9 mouse cellular contexts compared by ENCODE assay signal in the genomic region with DNA sequence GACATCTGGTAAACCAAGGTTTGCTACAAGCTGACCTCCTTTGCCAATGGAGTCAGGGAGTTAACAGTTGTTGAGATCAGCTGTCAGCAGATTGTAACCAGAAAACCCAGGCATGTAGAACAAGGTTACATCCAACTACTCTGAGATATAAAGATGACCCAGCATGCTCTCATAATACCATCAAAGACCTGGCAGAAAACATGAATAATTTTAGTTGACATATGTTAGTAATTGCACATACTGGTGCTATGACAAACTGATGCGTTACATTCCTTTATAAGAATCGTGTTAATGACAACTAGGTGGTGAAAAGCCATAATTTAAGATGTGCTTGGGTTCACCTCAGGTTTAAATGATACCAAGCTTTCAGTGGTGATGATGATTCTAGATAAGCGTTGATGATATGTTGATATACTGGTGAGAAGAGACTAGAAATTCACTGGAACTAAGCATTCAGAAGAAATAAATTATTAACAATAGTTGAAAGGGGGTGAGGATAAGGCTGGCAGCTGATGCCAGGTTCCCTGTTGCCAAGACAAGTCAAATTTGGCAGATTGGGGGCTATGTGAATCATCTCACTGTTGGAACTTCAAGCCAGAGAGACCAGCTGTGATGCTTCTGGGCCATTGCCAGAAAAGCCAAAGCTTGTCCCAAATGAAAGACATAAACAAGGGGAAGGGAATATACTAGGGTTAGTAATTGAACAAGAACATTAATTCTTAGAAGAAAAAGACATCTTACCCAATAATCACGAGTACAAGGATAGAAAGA.
DNase-seq lines count a peak whose midpoint lies in the region; ATAC-seq lines count a peak whose summit lies in the region.
"Had no signal": no experiment of that assay in that cellular context is flagged by ENCODE, and none has a peak within 500 bp of the region (broad histone marks: within the 10 kb centered on the region; RNA-seq: fewer than 3 reads in every experiment).

No protein-coding gene starts in this region.

- no peaks in the 10 kb centered on the region; the same call in 1 of the 2 replicates for H3K4me1 ChIP-seq in forebrain, embryonic 16.5 days (replicated peaks; ENCODE audit: control insufficient read depth, insufficient read depth, low read length)
- H3K4me1 ChIP-seq in forebrain, embryonic 12.5 days: 0 out of 2 replicates have a peak, but pooled peaks cover 4% of the 10 kb centered on the region
- no peaks in the 10 kb centered on the region for H3K4me1 ChIP-seq in midbrain, embryonic 14.5 days (ENCODE audit: control insufficient read depth, insufficient read depth, low read length)
- no peaks in the 10 kb centered on the region for H3K4me1 ChIP-seq in midbrain, embryonic 16.5 days (ENCODE audit: control insufficient read depth, insufficient read depth, low read length)
- H3K4me1 ChIP-seq in embryonic facial prominence, embryonic 10.5 days: no peaks in the 10 kb centered on the region

- no peak overlapping the region for H3K9ac ChIP-seq in forebrain, embryonic 16.5 days (replicated peaks; ENCODE audit: low read depth, low read length)
- no peak overlapping the region for H3K9ac ChIP-seq in forebrain, embryonic 12.5 days
- no peak overlapping the region for H3K9ac ChIP-seq in midbrain, embryonic 14.5 days (replicated peaks; ENCODE audit: low read length)
- no peak overlapping the region for H3K9ac ChIP-seq in midbrain, embryonic 16.5 days (ENCODE audit: low read depth, low read length)

- H3K36me3 ChIP-seq in forebrain, embryonic 16.5 days (ENCODE audit: control insufficient read depth, insufficient read depth): no peaks in the 10 kb centered on the region
- H3K36me3 ChIP-seq in forebrain, embryonic 12.5 days (replicated peaks): no peaks in the 10 kb centered on the region
- H3K36me3 ChIP-seq in midbrain, embryonic 14.5 days (ENCODE audit: control insufficient read depth, insufficient read depth, low read length): no peaks in the 10 kb centered on the region
- no peaks in the 10 kb centered on the region for H3K36me3 ChIP-seq in midbrain, embryonic 16.5 days (ENCODE audit: control insufficient read depth, insufficient read depth, low read length)
- no peaks in the 10 kb centered on the region for H3K36me3 ChIP-seq in embryonic facial prominence, embryonic 10.5 days (replicated peaks)

- ATAC-seq in forebrain, embryonic 16.5 days: peak; percentile 38
- ATAC-seq in forebrain, embryonic 12.5 days (ENCODE audit: low FRiP score): no peak
- ATAC-seq in midbrain, embryonic 14.5 days (ENCODE audit: low FRiP score, low TSS enrichment): no peak
- no peak for ATAC-seq in midbrain, embryonic 16.5 days

- H3K27ac ChIP-seq in forebrain, embryonic 16.5 days (ENCODE audit: low read length): no peak overlapping the region
- H3K27ac ChIP-seq in forebrain, embryonic 12.5 days: no peak overlapping the region
- no peak overlapping the region for H3K27ac ChIP-seq in midbrain, embryonic 14.5 days (replicated peaks; ENCODE audit: low read depth, low read length)
- no peak overlapping the region for H3K27ac ChIP-seq in midbrain, embryonic 16.5 days (ENCODE audit: low read length)
- no peak overlapping the region for H3K27ac ChIP-seq in embryonic facial prominence, embryonic 10.5 days (replicated peaks)
- H3K27ac ChIP-seq: macrophage had no signal

- H3K27me3 ChIP-seq in forebrain, embryonic 16.5 days (replicated peaks; ENCODE audit: control insufficient read depth, insufficient read depth, low read length): no peaks in the 10 kb centered on the region
- no peaks in the 10 kb centered on the region for H3K27me3 ChIP-seq in forebrain, embryonic 12.5 days
- no peaks in the 10 kb centered on the region for H3K27me3 ChIP-seq in midbrain, embryonic 14.5 days (ENCODE audit: control insufficient read depth, insufficient read depth, low read length)
- H3K27me3 ChIP-seq in midbrain, embryonic 16.5 days (ENCODE audit: control insufficient read depth, insufficient read depth, low read depth, low read length): no peaks in the 10 kb centered on the region
- no peaks in the 10 kb centered on the region for H3K27me3 ChIP-seq in embryonic facial prominence, embryonic 10.5 days (replicated peaks; ENCODE audit: low read depth, poor library complexity, severe bottlenecking)

- 62% methylated on average over 4 of the region's 4 CpGs for WGBS in forebrain, embryonic 16.5 days
- WGBS in forebrain, embryonic 12.5 days: 72% methylated on average over 4 of the region's 4 CpGs
- WGBS in midbrain, embryonic 14.5 days: 89% methylated on average over 4 of the region's 4 CpGs
- 83% methylated on average over 4 of the region's 4 CpGs for WGBS in midbrain, embryonic 16.5 days
- 83% methylated on average over 4 of the region's 4 CpGs for WGBS in embryonic facial prominence, embryonic 10.5 days

- H3K4me2 ChIP-seq in forebrain, embryonic 16.5 days (ENCODE audit: low read length): no peak overlapping the region
- H3K4me2 ChIP-seq in forebrain, embryonic 12.5 days: no peak overlapping the region
- no peak overlapping the region for H3K4me2 ChIP-seq in midbrain, embryonic 14.5 days (ENCODE audit: low read length)
- no peak overlapping the region for H3K4me2 ChIP-seq in midbrain, embryonic 16.5 days (ENCODE audit: low read length)

- H3K9me3 ChIP-seq in forebrain, embryonic 16.5 days (ENCODE audit: control insufficient read depth, low read length): no peaks in the 10 kb centered on the region
- no peaks in the 10 kb centered on the region for H3K9me3 ChIP-seq in forebrain, embryonic 12.5 days
- H3K9me3 ChIP-seq in midbrain, embryonic 14.5 days (ENCODE audit: control insufficient read depth, low read length): no peaks in the 10 kb centered on the region
- H3K9me3 ChIP-seq in midbrain, embryonic 16.5 days (replicated peaks; ENCODE audit: control insufficient read depth, low read length, poor library complexity, severe bottlenecking): no peaks in the 10 kb centered on the region
- no peaks in the 10 kb centered on the region for H3K9me3 ChIP-seq in embryonic facial prominence, embryonic 10.5 days

- DNase-seq in midbrain, embryonic 14.5 days: peak; percentile 22
- peak; percentile 10 for DNase-seq in heart, postnatal 25 days (ENCODE audit: low spot score)
- DNase-seq in lung, postnatal 25 days (ENCODE audit: low spot score): peak; percentile 2
- DNase-seq in urinary bladder, postnatal 4 days (ENCODE audit: low spot score in 2 of 2): no peak
- DNase-seq in embryonic facial prominence, embryonic 10.5 days (ENCODE audit: low spot score): no peak

- intact Hi-C loops in heart, postnatal 25 days (cut with DNase I): no loop called here

- no peak overlapping the region for H3K4me3 ChIP-seq in forebrain, embryonic 16.5 days (replicated peaks; ENCODE audit: low read length)
- no peak overlapping the region for H3K4me3 ChIP-seq in forebrain, embryonic 12.5 days (replicated peaks)
- H3K4me3 ChIP-seq in midbrain, embryonic 14.5 days (replicated peaks; ENCODE audit: low read depth, low read length): no peak overlapping the region
- H3K4me3 ChIP-seq in midbrain, embryonic 16.5 days (ENCODE audit: low read depth, low read length): no peak overlapping the region
- no peak overlapping the region for H3K4me3 ChIP-seq in embryonic facial prominence, embryonic 10.5 days

Comparison
In these comparisons a context has a peak if more than half of its experiments do, and no peak if none do; other contexts are left out.
1. DNase-seq: peak in midbrain, embryonic 14.5 days (single experiment), heart, postnatal 25 days (single experiment) and lung, postnatal 25 days (single experiment); none in urinary bladder, postnatal 4 days (0 of 2) and embryonic facial prominence, embryonic 10.5 days (single experiment).